Mouse (Mus musculus) MEL (cell line): ENCODE data around the gene Ugt1a1. TPM values are rescaled to one million over a fixed set of nuclear protein-coding genes. Genes with fewer than 3 reads are reported as not detected.

Source experiments
- DNase-seq: peaks from one replicate; pipeline ENCODE4 v3.0.0; 2011; ENCODE audit warnings: low read depth, low spot score
- H3K27ac ChIP-seq: 2 replicates; pipeline ENCODE4 v1.5.1; 2012; ENCODE audit warnings: low read depth, mild to moderate bottlenecking, control low read depth, low read length, moderate library complexity; ENCODE audit not compliant: control insufficient read depth
- H3K27me3 ChIP-seq, 2 experiments: fragments of 150-350 bp in 1 of 2; sonication (generic) in 1 of 2; 2 replicates each; pipeline ENCODE4 v1.6.1; 2012; ENCODE audit warnings: low read length in 2 of 2, mild to moderate bottlenecking in 2 of 2, improper control_type of control experiment in 1 of 2, moderate library complexity in 1 of 2; ENCODE audit not compliant: insufficient read depth in 2 of 2, control insufficient read depth in 1 of 2
- H3K36me3 ChIP-seq, 2 experiments: 2 replicates each; pipeline ENCODE4 v1.6.1; 2012 to 2014; ENCODE audit warnings: low read length in 2 of 2, improper control_type of control experiment in 1 of 2, inconsistent platforms in 1 of 2, mild to moderate bottlenecking in 1 of 2; ENCODE audit not compliant: insufficient read depth in 2 of 2, control insufficient read depth in 1 of 2
- H3K4me1 ChIP-seq, 2 experiments: fragments of 150-350 bp in 1 of 2; sonication (generic) in 1 of 2; 2 replicates each; pipeline ENCODE4 v1.6.1; 2012; ENCODE audit warnings: low read length in 2 of 2, improper control_type of control experiment in 1 of 2, mild to moderate bottlenecking in 1 of 2; ENCODE audit not compliant: insufficient read depth in 2 of 2, control insufficient read depth in 1 of 2
- H3K4me3 ChIP-seq, 2 experiments: fragments of 150-350 bp in 1 of 2; sonication (generic) in 1 of 2; 2 replicates each; pipeline ENCODE4 v1.5.1; 2012; ENCODE audit warnings: low read depth in 2 of 2, low read length in 2 of 2, mild to moderate bottlenecking in 2 of 2, moderate library complexity in 2 of 2, control low read depth in 1 of 2, improper control_type of control experiment in 1 of 2; ENCODE audit not compliant: control insufficient read depth in 1 of 2, insufficient read depth in 1 of 2
- H3K79me2 ChIP-seq: 2 replicates; pipeline ENCODE4 v1.6.1; 2012; ENCODE audit warnings: mild to moderate bottlenecking, low read length, moderate library complexity; ENCODE audit not compliant: control insufficient read depth, poor library complexity, insufficient read depth
- H3K9ac ChIP-seq: 2 replicates; pipeline ENCODE4 v1.6.1; 2012; ENCODE audit warnings: low read depth, mild to moderate bottlenecking, control low read depth, low read length, moderate library complexity; ENCODE audit not compliant: control insufficient read depth, poor library complexity, severe bottlenecking
- H3K9me3 ChIP-seq: fragments of 150-350 bp; sonication (generic); replicated peaks from 2 replicates; pipeline ENCODE4 v1.6.1; 2012; ENCODE audit warnings: mild to moderate bottlenecking, low read length, improper control_type of control experiment, moderate library complexity; ENCODE audit not compliant: insufficient read depth
- BHLHE40 ChIP-seq: IDR thresholded peaks from 2 replicates; pipeline ENCODE4 v1.6.1; 2012; ENCODE audit warnings: low read depth, mild to moderate bottlenecking, inconsistent platforms, low read length, improper control_type of control experiment, borderline replicate concordance
- CTCF ChIP-seq, 3 experiments: IDR thresholded peaks in 2 of 3; conservative IDR thresholded peaks in 1 of 3; 2 replicates each; pipeline ENCODE4 v1.5.1; 2011 to 2012; ENCODE audit warnings: low read length in 3 of 3, low read depth in 2 of 3, mild to moderate bottlenecking in 2 of 3, improper control_type of control experiment in 1 of 3, inconsistent platforms in 1 of 3, mixed read lengths in 1 of 3, moderate library complexity in 1 of 3; ENCODE audit not compliant: control insufficient read depth in 1 of 3, insufficient read depth in 1 of 3, poor library complexity in 1 of 3, severe bottlenecking in 1 of 3
- E2F4 ChIP-seq: IDR thresholded peaks from 2 replicates; pipeline ENCODE4 v1.6.1; 2011; ENCODE audit warnings: low read depth, low read length, improper control_type of control experiment, borderline replicate concordance
- EP300 ChIP-seq, 2 experiments: IDR thresholded peaks; 2 replicates each; pipeline ENCODE4 v1.6.1; 2011; ENCODE audit warnings: improper control_type of control experiment in 2 of 2, low read length in 2 of 2, low read depth in 1 of 2, mild to moderate bottlenecking in 1 of 2
- ETS1 ChIP-seq: IDR thresholded peaks from 2 replicates; pipeline ENCODE4 v1.6.1; 2012; ENCODE audit warnings: low read depth, mild to moderate bottlenecking, inconsistent platforms, low read length, improper control_type of control experiment, moderate library complexity
- GATA1 ChIP-seq: IDR thresholded peaks from 2 replicates; pipeline ENCODE4 v1.6.1; 2011; ENCODE audit warnings: low read depth, low read length, improper control_type of control experiment
- JUND ChIP-seq: IDR thresholded peaks from 2 replicates; pipeline ENCODE4 v1.6.1; 2011; ENCODE audit warnings: low read depth, mild to moderate bottlenecking, improper control_type of control experiment, low read length
- MAZ ChIP-seq: IDR thresholded peaks from 2 replicates; pipeline ENCODE4 v1.6.1; 2012; ENCODE audit warnings: low read depth, mild to moderate bottlenecking, inconsistent platforms, low read length, improper control_type of control experiment
- MXI1 ChIP-seq: IDR thresholded peaks from 2 replicates; pipeline ENCODE4 v1.6.1; 2011; ENCODE audit warnings: mild to moderate bottlenecking, low read depth, low read length, improper control_type of control experiment
- MYC ChIP-seq: IDR thresholded peaks from 2 replicates; pipeline ENCODE4 v1.6.1; 2011; ENCODE audit warnings: low read depth, mild to moderate bottlenecking, low read length, improper control_type of control experiment, moderate library complexity
- POLR2AphosphoS2 ChIP-seq: IDR thresholded peaks from 2 replicates; pipeline ENCODE4 v1.6.1; 2011; ENCODE audit warnings: low read length, improper control_type of control experiment
- TAL1 ChIP-seq: IDR thresholded peaks from 2 replicates; pipeline ENCODE4 v1.6.1; 2012; ENCODE audit warnings: mild to moderate bottlenecking, inconsistent platforms, low read length, moderate library complexity, mixed read lengths
- TCF12 ChIP-seq: IDR thresholded peaks from 2 replicates; pipeline ENCODE4 v1.6.1; 2014; ENCODE audit warnings: low read depth, mild to moderate bottlenecking, inconsistent platforms, low read length, improper control_type of control experiment, moderate library complexity
- ZMIZ1 ChIP-seq: IDR thresholded peaks from 2 replicates; pipeline ENCODE4 v1.6.1; 2012; ENCODE audit warnings: low read depth, mild to moderate bottlenecking, inconsistent platforms, low read length, improper control_type of control experiment, moderate library complexity
- ZNF384 ChIP-seq: IDR thresholded peaks from 2 replicates; pipeline ENCODE4 v1.6.1; 2012; ENCODE audit warnings: low read depth, mild to moderate bottlenecking, inconsistent platforms, low read length, improper control_type of control experiment
- polyA plus RNA-seq, 2 experiments: library from polyadenylated mRNA; stranded (reverse) in 1 of 2; unstranded in 1 of 2; fragments of >175 nt in 1 of 2; fragments of >200 nt in 1 of 2; gene quantifications; 2 replicates each; pipeline versions ENCODE4 v1.2.1 to v1.2.4; 2012; ENCODE audit warnings: low replicate concordance in 2 of 2, low read depth in 1 of 2; ENCODE audit not compliant: insufficient read length in 2 of 2, insufficient read depth in 1 of 2, missing spikeins in 1 of 2
- total RNA-seq: library from RNA; depleted of rRNA; stranded (reverse); fragments of 300-350 nt; gene quantifications from 2 replicates; pipeline ENCODE4 v1.2.3, GENCODE M21; 2012

The Ugt1a1 gene
- total and polyA plus RNA-seq, 3 experiments = not detected

DNA sequence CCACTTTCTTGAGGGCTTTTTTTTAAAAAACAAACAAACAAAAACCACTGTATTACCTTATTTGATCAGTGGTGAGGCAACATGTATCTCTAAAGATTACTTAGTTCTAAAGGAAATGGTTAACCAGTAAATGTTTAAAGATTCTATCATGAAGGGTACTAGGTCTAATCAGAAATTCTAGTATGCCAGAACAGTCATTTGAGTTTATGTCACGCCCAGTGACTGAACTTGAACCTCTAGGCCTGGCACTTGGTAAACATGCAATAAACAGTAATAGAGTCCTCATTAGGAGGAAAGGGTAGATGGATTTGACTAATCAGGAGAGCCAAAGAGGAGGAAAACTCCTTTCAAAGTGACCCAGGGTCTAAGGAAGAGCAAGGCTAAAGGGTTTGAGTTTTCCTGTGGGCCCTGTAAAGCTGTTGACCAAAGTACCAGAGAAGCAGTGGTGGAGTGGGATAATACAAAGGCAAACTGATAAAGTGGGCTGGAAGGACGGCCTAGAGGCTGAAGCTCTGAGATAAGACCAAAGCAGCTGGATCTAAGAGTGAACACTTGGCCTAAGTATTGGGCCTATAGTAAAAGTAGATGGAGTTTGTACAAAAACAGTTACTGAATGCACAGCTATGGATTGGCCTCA is 4.8 kb upstream of the Ugt1a1 start:
- H3K27me3 ChIP-seq = no peaks in the 10 kb centered on the region
- no peak overlapping the region for H3K4me3 ChIP-seq
- peaks cover 0 to 4% of the 10 kb centered on the region in 2 experiments; a peak in 2 of 4 replicates for H3K36me3 ChIP-seq
- TF ChIP-seq JUND (no peak), TCF12 (peak; percentile 74), TAL1 (peak; percentile 35; the same call in 1 of the 2 replicates), ZNF384 (no peak), ETS1 (0 out of 2 replicates have a peak, but pooled peaks have one; percentile 22), POLR2AphosphoS2 (no peak), MYC (no peak), GATA1 (peak; percentile 84), MAZ (no peak), MXI1 (no peak), E2F4 (no peak), ZMIZ1 (no peak), EP300 (IDR thresholded peaks at IDR 0.05; ENCODE audit: low read depth in 1 of 2, low read length in 2 of 2) (peak; percentile 70 to 74)
- peak; percentile 53 for DNase-seq
- no peak overlapping the region for H3K9ac ChIP-seq
- H3K27ac ChIP-seq = peak overlapping the region; percentile 39
- H3K4me1 ChIP-seq = no peaks in the 10 kb centered on the region
- no peaks in the 10 kb centered on the region for H3K79me2 ChIP-seq
- no peaks in the 10 kb centered on the region for H3K9me3 ChIP-seq

GRCm38 (mm10) chr1:88212341-88213045 is 734 bp downstream of the Ugt1a1 start:
- H3K9me3 ChIP-seq = no peaks in the 10 kb centered on the region
- no peaks in the 10 kb centered on the region; a peak in 1 of 4 replicates for H3K36me3 ChIP-seq
- peak; percentile 6 for DNase-seq
- no peaks in the 10 kb centered on the region for H3K4me1 ChIP-seq
- no peaks in the 10 kb centered on the region for H3K79me2 ChIP-seq
- no peak overlapping the region for H3K4me3 ChIP-seq
- no peak overlapping the region for H3K9ac ChIP-seq
- H3K27me3 ChIP-seq = no peaks in the 10 kb centered on the region
- H3K27ac ChIP-seq = no peak overlapping the region
- TF ChIP-seq CTCF (IDR thresholded peaks at IDR 0.05 in 2 of 3, conservative IDR thresholded peaks at IDR 0.05 in 1 of 3; ENCODE audit: control insufficient read depth in 1 of 3, insufficient read depth in 1 of 3, low read depth in 2 of 3, low read length in 3 of 3, poor library complexity in 1 of 3, severe bottlenecking in 1 of 3) = 0 out of 6 replicates have a peak, but pooled peaks of 1 of the 3 experiments have one; percentile 1
- no peak for TF ChIP-seq BHLHE40
